Mouse (Mus musculus): ENCODE results near the gene Neurl4. TPM values are rescaled to one million over a fixed set of nuclear protein-coding genes. Genes with fewer than 3 reads are reported as not detected.
A peak's percentile ranks its signal among the peaks of the same experiment; 100 is the strongest.
"Not testable (repeated sequence)": the region's sequence is repeated elsewhere in the genome, so short reads cannot be mapped to it uniquely, and the experiment has no call there.

Neurl4 gene
- total and polyA plus RNA-seq, 2 experiments: 10.1 to 20.7 TPM

DNA sequence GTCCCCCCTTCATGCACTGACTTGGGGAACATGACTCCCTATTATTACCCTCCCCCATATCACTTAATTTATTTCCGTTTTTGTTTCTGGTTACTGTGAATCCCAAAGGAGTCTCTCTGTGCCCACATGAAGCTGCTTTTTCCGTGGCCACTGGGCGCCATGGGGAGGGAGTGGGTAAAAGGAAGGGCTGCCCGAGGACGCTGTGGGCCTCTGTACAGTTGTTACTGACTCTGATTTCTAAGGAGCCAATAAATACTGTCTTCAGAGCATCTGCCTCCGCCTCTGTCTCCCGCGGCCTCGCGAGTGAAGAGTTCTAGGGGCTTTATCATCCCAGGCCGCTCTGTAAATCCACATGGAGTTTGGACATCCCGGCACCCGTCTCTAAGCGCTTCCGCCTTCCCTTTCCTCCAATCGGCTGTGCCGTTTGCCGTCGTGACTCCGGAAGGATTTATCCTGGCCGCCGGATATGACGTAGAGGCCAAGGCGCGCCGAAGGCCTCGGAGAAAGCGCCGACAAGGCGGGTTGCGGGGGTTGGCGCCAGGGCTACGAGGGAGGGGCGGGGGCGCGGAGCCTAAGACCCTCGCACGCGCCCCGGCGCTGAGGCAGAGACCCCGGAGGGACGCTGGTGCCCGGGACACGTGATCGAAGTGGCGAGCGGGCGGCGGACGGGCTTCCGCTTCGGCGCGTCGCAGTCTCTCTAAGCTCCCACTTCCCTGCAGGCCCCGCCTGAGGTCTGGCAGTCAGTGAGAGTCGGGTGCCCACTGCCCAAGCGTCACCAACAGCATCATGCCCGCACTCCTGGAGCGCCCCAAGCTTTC lies 12.9 kb downstream of the Neurl4 start, which contains the start of gene Gps2:
Gps2 (plus strand) TSS at position 335 of the 818 bp plus-strand sequence.
- 2% methylated on average over 61 of the region's 61 CpGs for WGBS
- Histone ChIP-seq H3K4me3 (ENCODE audit: insufficient read depth, low read depth, low read length) (peak within 1 kb of the TSS; percentile 86), H3K36me3 (ENCODE audit: control insufficient read depth, insufficient read depth, low read length) (peaks cover 20% of the 10 kb centered on the region), H3K27me3 (ENCODE audit: control insufficient read depth, insufficient read depth, low read length) (no peaks in the 10 kb centered on the region), H3K4me1 (ENCODE audit: control insufficient read depth, insufficient read depth, low read length) (peaks cover 14% of the 10 kb centered on the region), H3K27ac (replicated peaks; ENCODE audit: insufficient read depth, low read depth, low read length) (peak within 1 kb of the TSS; percentile 46), H3K79me2 (ENCODE audit: control insufficient read depth, insufficient read depth, low read length) (no peaks in the 10 kb centered on the region), H3K9ac (ENCODE audit: low read depth, low read length) (peak within 1 kb of the TSS; percentile 89)
- DNase-seq (ENCODE audit: extremely low read depth, low read depth, low spot score): peak; percentile 85
- TF ChIP-seq POLR2A (IDR thresholded peaks at IDR 0.05; ENCODE audit: extremely low read depth, insufficient read depth, low read length) (peak; percentile 40; the same call in 1 of the 2 replicates), CTCF (IDR thresholded peaks at IDR 0.05; ENCODE audit: low read depth, low read length) (no peak)

DNA sequence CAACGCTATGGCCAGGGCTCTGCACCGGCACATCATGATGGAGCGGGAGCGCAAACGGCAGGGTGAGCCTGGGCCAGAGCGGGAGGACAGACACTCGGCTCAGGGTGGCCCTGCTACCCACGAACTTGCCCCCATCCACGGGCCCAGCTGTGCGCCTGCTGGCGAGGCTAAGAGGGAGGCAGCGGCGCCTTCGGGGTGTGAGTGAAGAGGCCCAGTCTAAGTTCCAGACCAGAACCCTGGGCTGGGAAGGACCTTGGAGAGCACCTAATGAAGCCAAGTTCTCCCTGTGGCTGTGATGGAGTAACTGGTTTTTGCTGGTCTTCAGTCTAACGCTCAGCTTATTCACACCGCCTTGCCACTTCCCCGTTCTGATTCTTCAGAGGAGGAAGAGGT lies 13.5 kb downstream of the Neurl4 start:
- 4% methylated on average over 17 of the region's 17 CpGs for WGBS

DNA sequence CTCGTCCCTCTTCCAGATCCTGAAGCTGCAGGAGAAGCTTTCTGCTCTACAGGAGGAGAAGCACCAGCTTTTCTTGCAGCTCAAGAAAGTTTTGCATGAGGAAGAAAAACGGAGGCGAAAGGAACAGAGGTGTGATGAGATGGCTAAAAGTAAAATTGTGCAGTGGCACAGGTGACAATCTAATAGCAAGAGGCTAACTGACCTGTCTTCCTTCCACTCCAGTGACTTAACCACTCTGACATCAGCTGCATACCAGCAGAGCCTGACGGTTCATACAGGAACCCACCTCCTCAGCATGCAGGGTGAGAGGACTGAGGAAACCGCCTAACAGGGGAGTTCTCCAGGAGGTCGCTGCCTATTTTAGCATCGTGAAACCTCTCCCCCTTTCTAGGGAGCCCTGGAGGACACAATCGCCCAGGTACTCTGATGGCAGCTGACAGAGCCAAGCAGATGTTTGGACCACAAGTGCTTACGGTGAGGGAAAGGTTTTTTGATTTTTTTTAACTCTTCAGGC lies 14.1 kb downstream of the Neurl4 start:
- H3K27me3 ChIP-seq (ENCODE audit: control insufficient read depth, insufficient read depth, low read length): no peaks in the 10 kb centered on the region
- no peak for DNase-seq (ENCODE audit: extremely low read depth, low read depth, low spot score)
- WGBS: 50% methylated on average over 9 of the region's 9 CpGs
- no peak overlapping the region for H3K27ac ChIP-seq (replicated peaks; ENCODE audit: insufficient read depth, low read depth, low read length)
- TF ChIP-seq CTCF (IDR thresholded peaks at IDR 0.05; ENCODE audit: low read depth, low read length): no peak
- TF ChIP-seq POLR2A (IDR thresholded peaks at IDR 0.05; ENCODE audit: extremely low read depth, insufficient read depth, low read length): no peak
- peaks cover 24% of the 10 kb centered on the region for H3K36me3 ChIP-seq (ENCODE audit: control insufficient read depth, insufficient read depth, low read length)
- peaks cover 18% of the 10 kb centered on the region for H3K4me1 ChIP-seq (ENCODE audit: control insufficient read depth, insufficient read depth, low read length)
- H3K79me2 ChIP-seq (ENCODE audit: control insufficient read depth, insufficient read depth, low read length): no peaks in the 10 kb centered on the region; the same call in 1 of the 2 replicates
- no peak overlapping the region for H3K9ac ChIP-seq (ENCODE audit: low read depth, low read length)
- peak overlapping the region; percentile 86; the same call in 1 of the 2 replicates for H3K4me3 ChIP-seq (ENCODE audit: insufficient read depth, low read depth, low read length)

More for the DNA sequence above, 13.5 kb downstream of the Neurl4 start:
- Histone ChIP-seq H3K9ac (ENCODE audit: low read depth, low read length) (peak overlapping the region; percentile 89), H3K79me2 (ENCODE audit: control insufficient read depth, insufficient read depth, low read length) (no peaks in the 10 kb centered on the region; the same call in 1 of the 2 replicates), H3K27ac (replicated peaks; ENCODE audit: insufficient read depth, low read depth, low read length) (peak overlapping the region; percentile 46), H3K4me3 (ENCODE audit: insufficient read depth, low read depth, low read length) (peak overlapping the region; percentile 86), H3K36me3 (ENCODE audit: control insufficient read depth, insufficient read depth, low read length) (peaks cover 24% of the 10 kb centered on the region), H3K27me3 (ENCODE audit: control insufficient read depth, insufficient read depth, low read length) (no peaks in the 10 kb centered on the region), H3K4me1 (ENCODE audit: control insufficient read depth, insufficient read depth, low read length) (peaks cover 18% of the 10 kb centered on the region)
- no peak for DNase-seq (ENCODE audit: extremely low read depth, low read depth, low spot score)
- TF ChIP-seq POLR2A (IDR thresholded peaks at IDR 0.05; ENCODE audit: extremely low read depth, insufficient read depth, low read length): no peak
- TF ChIP-seq CTCF (IDR thresholded peaks at IDR 0.05; ENCODE audit: low read depth, low read length): no peak

DNA sequence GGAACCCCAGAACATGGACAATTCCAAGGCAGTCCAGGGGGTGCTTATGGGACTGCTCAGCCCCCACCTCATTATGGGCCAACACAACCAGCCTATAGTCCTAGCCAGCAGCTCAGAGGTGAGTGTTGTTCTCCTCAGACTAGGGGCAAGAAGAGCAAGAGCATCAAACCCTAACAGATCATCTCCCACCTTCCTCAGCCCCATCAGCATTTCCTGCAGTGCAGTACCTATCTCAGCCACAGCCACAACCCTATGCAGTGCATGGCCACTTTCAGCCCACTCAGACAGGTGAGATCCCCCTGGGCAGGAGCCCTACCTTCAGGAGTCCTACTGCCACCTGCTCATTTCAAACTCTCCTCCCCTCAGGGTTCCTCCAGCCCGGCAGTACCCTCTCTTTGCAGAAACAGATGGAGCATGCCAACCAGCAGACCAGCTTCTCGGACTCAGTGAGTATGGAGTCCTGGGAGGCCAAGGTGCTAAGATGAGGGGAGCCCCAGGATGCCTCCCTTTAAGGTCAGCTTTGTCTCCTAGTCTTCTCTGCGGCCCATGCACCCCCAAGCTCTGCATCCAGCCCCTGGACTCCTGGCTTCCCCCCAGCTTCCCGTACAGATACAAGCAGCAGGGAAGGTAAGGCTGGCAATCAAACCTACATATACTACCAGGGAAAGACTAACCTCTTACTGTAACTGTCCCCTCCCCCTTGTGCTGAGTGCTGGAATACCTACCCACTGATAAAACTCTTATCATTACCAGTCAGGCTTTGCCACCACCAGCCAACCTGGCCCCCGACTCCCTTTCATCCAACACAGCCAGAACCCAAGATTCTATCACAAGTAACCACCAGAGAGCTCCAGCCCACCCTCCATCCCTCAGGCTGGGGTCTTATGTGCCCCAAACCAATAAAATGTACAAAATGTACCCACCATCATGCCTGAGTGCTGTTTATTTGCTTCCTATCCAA lies 15.1 kb downstream of the Neurl4 start:
- no peak overlapping the region for H3K9ac ChIP-seq (ENCODE audit: low read depth, low read length)
- no peaks in the 10 kb centered on the region for H3K27me3 ChIP-seq (ENCODE audit: control insufficient read depth, insufficient read depth, low read length)
- H3K27ac ChIP-seq (replicated peaks; ENCODE audit: insufficient read depth, low read depth, low read length): no peak overlapping the region
- no peak for DNase-seq (ENCODE audit: extremely low read depth, low read depth, low spot score)
- peaks cover 9% of the 10 kb centered on the region for H3K79me2 ChIP-seq (ENCODE audit: control insufficient read depth, insufficient read depth, low read length)
- H3K4me1 ChIP-seq (ENCODE audit: control insufficient read depth, insufficient read depth, low read length): peaks cover 18% of the 10 kb centered on the region
- peaks cover 24% of the 10 kb centered on the region for H3K36me3 ChIP-seq (ENCODE audit: control insufficient read depth, insufficient read depth, low read length)
- TF ChIP-seq CTCF (IDR thresholded peaks at IDR 0.05; ENCODE audit: low read depth, low read length) (no peak; the same call in 1 of the 2 replicates), POLR2A (IDR thresholded peaks at IDR 0.05; ENCODE audit: extremely low read depth, insufficient read depth, low read length) (no peak)
- no peak overlapping the region for H3K4me3 ChIP-seq (ENCODE audit: insufficient read depth, low read depth, low read length)
- WGBS: 80% methylated on average over 5 of the region's 5 CpGs

DNA sequence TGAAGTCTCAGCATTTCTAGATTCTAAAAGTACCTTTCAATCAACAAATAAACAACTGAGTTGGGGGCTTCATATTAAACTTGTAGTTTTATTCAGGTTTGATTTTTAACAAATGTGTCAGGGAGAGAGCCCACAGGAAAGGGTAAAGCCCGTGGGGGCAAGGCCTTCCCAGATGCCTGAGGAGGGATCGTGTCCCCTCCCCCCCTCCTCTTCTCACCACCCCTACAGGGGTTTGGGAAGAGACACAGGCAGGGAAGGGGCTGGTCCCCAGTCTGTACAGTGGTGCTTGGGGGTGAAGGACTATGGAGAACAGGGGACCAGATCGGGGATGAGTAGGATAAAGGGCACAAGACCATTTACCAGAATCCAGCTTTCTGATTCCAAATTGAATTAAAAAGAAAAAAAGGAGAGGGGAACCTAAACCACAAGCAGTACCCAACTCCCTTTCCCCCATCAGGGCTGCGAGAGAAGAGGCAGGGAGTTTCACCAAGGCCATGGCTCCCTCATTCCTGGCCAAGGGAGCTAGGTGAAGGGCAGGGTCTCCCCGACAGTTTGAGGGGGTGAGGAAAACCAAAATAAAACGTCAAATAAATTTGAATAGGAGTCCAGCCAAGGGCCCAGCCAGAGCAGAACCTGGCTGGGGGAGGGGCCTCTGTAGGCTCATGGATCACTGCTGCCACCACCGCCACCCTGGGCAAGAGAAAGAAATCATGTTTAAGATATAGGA lies 15.9 kb downstream of the Neurl4 start:
- WGBS: 67% methylated on average over 7 of the region's 7 CpGs
- not testable (repeated sequence) for DNase-seq (ENCODE audit: extremely low read depth, low read depth, low spot score); H3K9ac ChIP-seq (ENCODE audit: low read depth, low read length); H3K4me3 ChIP-seq (ENCODE audit: insufficient read depth, low read depth, low read length); H3K27me3 ChIP-seq (ENCODE audit: control insufficient read depth, insufficient read depth, low read length); H3K27ac ChIP-seq (replicated peaks; ENCODE audit: insufficient read depth, low read depth, low read length)
- H3K4me1 ChIP-seq (ENCODE audit: control insufficient read depth, insufficient read depth, low read length): peaks cover 18% of the 10 kb centered on the region
- peaks cover 24% of the 10 kb centered on the region for H3K36me3 ChIP-seq (ENCODE audit: control insufficient read depth, insufficient read depth, low read length)
- H3K79me2 ChIP-seq (ENCODE audit: control insufficient read depth, insufficient read depth, low read length): peaks cover 11% of the 10 kb centered on the region

Data from liver, adult 2 months (tissue).